Mouse (Mus musculus) pancreas, adult 10 weeks (tissue): ENCODE data around the gene Pnp. TPM values are rescaled to one million over a fixed set of nuclear protein-coding genes. Genes with fewer than 3 reads are reported as not detected.

ENCODE experiments used
- polyA plus RNA-seq: library from polyadenylated mRNA; stranded (reverse); fragments of 350-450 nt; fragmentation: Illumina TruSeq; extraction: RNeasy Lipid Tissue Mini Kit (QIAGEN cat#74804); gene quantifications from one replicate; pipeline ENCODE4 v1.2.3, GENCODE M21; 2015; ENCODE audit warnings: low read depth, low replicate concordance; ENCODE audit not compliant: insufficient read depth

Gene Pnp
- 13.4 TPM for polyA plus RNA-seq

GRCm38 (mm10) chr14:50930754-50931492, at the start of gene Pnp, which contains the start of gene Pip4p1:
Gene Pnp (plus strand): TSS chr14:50931082.
Gene Pip4p1 (minus strand): TSS chr14:50930856.

DNA sequence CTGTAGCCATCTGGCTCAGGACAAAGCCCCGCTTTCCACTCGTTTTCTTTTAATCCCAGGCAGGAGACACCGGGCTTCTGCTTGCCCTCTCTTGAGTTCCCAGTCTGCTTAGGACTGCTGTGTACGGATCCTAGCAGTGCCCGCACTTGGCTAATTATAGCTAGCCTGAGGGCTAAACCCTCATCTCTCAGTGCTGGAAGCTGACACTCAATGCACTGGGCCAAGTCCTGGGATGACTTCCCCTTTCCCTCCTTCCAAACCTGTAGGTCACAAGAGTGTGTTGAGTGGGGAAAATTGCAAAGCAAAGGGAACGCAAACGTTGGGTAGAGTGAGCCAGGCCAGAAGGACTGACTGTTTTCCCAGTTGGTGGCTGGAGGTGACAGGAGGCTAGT, 33.5 kb upstream of the Pnp start, which contains the start of gene Klhl33:
TSS of gene Klhl33 (minus strand) at position 134 of the 392 bp plus-strand sequence.

DNA sequence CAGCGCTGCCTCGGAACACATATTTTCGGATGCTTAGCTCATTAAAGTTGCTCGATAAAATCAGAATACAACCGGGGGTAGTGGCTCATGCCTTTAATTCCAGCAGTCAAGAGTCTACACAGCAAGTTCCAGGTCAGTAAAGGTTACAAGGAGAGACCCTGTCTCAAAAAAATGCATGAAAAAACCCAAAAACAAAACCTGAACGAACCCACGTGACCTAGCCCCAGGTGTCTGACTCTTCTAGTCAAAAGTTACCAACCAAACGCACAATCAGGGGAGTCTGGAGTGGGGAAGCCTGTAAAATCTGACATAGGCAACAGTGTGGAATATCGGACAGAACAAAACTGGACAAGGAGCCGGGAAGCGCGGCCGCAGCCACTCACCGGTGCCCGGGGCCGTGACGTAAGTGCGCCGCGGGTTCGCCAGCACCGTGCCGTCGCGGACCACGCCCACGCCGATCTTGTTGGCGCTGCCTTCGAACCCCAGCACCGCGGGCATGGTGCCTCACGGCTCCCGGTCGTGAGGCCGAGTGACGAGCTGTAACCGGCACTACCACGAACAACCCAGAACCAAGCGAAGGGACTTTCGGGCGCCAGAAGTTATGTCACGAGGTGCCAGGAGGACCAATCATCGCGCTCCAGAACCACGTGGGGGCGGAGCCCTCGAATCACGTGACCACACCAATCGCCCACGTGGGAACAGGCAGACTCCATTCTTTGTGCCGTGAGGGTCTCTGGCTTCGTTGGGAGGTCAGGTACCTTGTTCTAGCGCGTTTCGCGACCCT, 6.4 kb upstream of the Pnp start, which contains the start of the genes Osgep and Apex1:
TSS of gene Osgep (minus strand) at position 613 of the 784 bp plus-strand sequence.
TSS of gene Apex1 (plus strand) at position 688 of the 784 bp plus-strand sequence.

DNA sequence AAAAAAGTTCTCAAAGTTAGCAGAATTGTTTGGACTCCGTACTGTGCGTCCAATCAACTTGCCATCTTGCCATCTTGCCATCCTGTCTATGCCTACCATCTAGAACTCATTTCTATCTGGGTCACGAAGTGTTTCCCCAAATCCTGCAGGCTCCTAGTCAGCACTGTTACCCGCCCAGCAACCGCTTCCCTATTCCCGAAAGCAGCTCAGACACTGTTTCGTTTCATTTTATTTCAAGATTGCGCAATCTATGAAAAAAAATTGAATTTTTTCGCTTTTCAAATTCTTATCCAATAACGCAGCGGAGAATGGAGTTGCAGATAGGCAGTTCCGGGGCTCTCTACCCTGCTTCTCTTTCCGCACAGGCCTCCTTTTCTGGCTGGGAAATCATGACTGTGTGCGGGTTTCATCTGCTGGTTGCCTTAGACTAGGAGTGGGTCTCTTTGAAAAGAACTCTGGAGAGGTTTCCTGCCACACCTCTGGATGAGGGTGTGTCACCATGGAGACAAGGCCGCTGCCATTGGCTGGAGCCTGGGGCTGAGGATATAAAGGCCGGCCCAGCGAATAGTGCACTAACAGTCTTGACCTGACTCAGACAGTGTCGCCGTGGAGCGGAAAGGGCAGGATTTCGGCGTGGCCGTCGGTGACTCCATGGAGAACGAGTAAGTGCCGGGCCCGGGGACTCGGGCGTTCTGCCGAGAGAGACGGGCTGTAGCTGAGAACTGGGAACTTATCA, 13.2 kb downstream of the Pnp start, which contains the start of gene Gm49342:
TSS of gene Gm49342 (plus strand) at position 586 of the 736 bp plus-strand sequence.

DNA sequence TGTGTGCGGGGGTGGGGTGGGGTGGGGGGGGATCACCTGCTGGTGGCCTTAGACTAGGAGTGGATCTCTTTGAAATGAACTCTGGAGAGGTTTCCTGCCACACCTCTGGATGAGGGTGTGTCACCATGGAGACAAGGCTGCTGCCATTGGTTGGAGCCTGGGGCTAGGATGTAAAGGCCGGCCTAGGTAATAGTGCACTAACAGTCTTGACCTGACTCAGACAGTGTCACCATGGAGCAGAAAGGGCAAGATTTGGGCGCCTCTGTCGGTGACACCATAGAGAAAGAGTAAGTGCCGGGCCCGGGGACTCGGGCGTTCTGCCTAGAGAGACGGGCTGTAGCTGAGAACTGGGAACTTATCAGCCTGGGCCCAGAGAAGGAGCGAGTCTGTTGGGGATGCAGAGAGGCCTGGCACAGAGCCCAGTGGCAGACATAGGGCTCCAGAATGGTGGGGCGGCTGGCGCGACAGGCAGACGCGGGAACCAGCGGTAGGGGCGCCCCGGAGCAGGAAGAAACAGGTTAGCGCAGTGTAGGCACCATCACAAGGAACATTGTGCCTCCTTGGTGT, 25.1 kb downstream of the Pnp start, which contains the start of gene Pnp2:
TSS of gene Pnp2 (plus strand) at position 51 of the 567 bp plus-strand sequence.

GRCm38 (mm10) chr14:51007152-51007801, 76.4 kb downstream of the Pnp start, which contains the start of gene Rnase10:
Gene Rnase10 (plus strand): TSS chr14:51007751.

Other genes starting within 250 kb of the Pnp start
- not detected for gene Olfr747, start 237.9 kb upstream of the Pnp start, polyA plus RNA-seq
- not detected for gene Olfr748, start 223.7 kb upstream of the Pnp start, polyA plus RNA-seq
- not detected for gene Olfr749, start 186.0 kb upstream of the Pnp start, polyA plus RNA-seq
- 10.5 TPM for gene Ttc5, start 145.6 kb upstream of the Pnp start, polyA plus RNA-seq
- gene Ccnb1ip1, start 123.3 kb upstream of the Pnp start, polyA plus RNA-seq: not detected
- gene Parp2, start 123.2 kb upstream of the Pnp start, polyA plus RNA-seq: 28.7 TPM
- gene Tep1, start 60.5 kb upstream of the Pnp start, polyA plus RNA-seq: 8.0 TPM
- 0.18 TPM for gene Klhl33, start 33.6 kb upstream of the Pnp start, polyA plus RNA-seq
- 13.7 TPM for gene Osgep, start 6.2 kb upstream of the Pnp start, polyA plus RNA-seq
- gene Apex1, start 6.1 kb upstream of the Pnp start, polyA plus RNA-seq: 6.9 TPM
- 14.0 TPM for gene Pip4p1, start 226 bp upstream of the Pnp start, polyA plus RNA-seq
- 5.8 TPM for gene Gm49342, start 13.4 kb downstream of the Pnp start, polyA plus RNA-seq
- 1.1 TPM for gene Pnp2, start 24.9 kb downstream of the Pnp start, polyA plus RNA-seq
- gene Rnase10, start 76.7 kb downstream of the Pnp start, polyA plus RNA-seq: not detected
- gene Rnase9, start 110.8 kb downstream of the Pnp start, polyA plus RNA-seq: not detected
- gene Rnase11, start 119.1 kb downstream of the Pnp start, polyA plus RNA-seq: not detected
- not detected for gene Rnase12, start 126.6 kb downstream of the Pnp start, polyA plus RNA-seq
- not detected for gene Olfr750, start 143.4 kb downstream of the Pnp start, polyA plus RNA-seq
- 124 TPM for gene Rnase4, start 160.0 kb downstream of the Pnp start, polyA plus RNA-seq
- gene Ang, start 160.1 kb downstream of the Pnp start, polyA plus RNA-seq: 58.7 TPM
- not detected for gene Eddm3b, start 183.3 kb downstream of the Pnp start, polyA plus RNA-seq
- gene Rnase6, start 192.8 kb downstream of the Pnp start, polyA plus RNA-seq: not detected
- 15,145 TPM for gene Rnase1, start 215.7 kb downstream of the Pnp start, polyA plus RNA-seq
- not detected for gene Rnase2b, start 231.2 kb downstream of the Pnp start, polyA plus RNA-seq